Mouse (Mus musculus): ENCODE data around the gene Cryba4.

GRCm38 (mm10) chr5:112276907-112277348, 24.6 kb upstream of the Cryba4 start:
- no peak for TF ChIP-seq CTCF (IDR thresholded peaks at IDR 0.05)
- no peak for TF ChIP-seq EP300 (IDR thresholded peaks at IDR 0.05; ENCODE audit: insufficient read depth, low read depth, low read length)
- TF ChIP-seq POLR2A (IDR thresholded peaks at IDR 0.05; ENCODE audit: insufficient read depth, low read depth, low read length): no peak

All from heart, adult 2 months (tissue).